Comparison of ENCODE assay signal across 11 mouse cellular contexts in the genomic region with DNA sequence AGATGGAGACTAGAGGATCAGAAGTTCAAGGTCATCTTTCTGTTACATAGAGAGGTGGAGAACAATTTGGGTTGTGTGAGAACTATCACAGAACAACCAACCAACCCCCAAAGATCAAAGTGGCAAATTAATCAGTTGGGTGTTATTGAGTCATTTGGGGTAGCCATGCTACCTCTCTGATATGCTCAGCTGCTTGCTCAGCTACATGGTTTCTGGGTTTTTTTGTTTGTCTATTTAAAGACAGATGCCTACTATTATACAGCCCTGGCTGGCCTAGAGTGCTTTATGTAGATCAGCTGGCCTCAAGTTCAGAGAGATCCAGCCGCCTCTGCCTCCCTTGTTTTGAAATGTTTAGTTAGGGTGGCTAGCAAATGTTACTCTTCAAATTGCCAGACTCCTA. TPM values are rescaled to one million over a fixed set of nuclear protein-coding genes. Genes with fewer than 3 reads are reported as not detected.
DNase-seq lines count a peak whose midpoint lies in the region; ATAC-seq and TF ChIP-seq lines count a peak whose summit lies in the region.
"Had no signal": no experiment of that assay in that cellular context is flagged by ENCODE, and none has a peak within 500 bp of the region (broad histone marks: within the 10 kb centered on the region; RNA-seq: fewer than 3 reads in every experiment).

No protein-coding gene starts in this region.

- no peak for DNase-seq in heart, postnatal 25 days (ENCODE audit: low spot score)
- no peak for DNase-seq in lung, adult 18-20 months
- peak; percentile 53 for DNase-seq in MEL (ENCODE audit: low read depth, low spot score)
- DNase-seq in hindbrain, embryonic 14.5 days (ENCODE audit: low spot score): no peak
- no peak for DNase-seq in layer of hippocampus, adult 9-11 months
- DNase-seq: adrenal gland, postnatal 25 days; cerebellum, adult 2 months had no signal

- WGBS in heart, embryonic 12.5 days: 75% methylated on average over 1 of the region's 1 CpGs
- 83% methylated on average over 1 of the region's 1 CpGs for WGBS in lung, embryonic 15.5 days
- WGBS in macrophage (ENCODE audit: missing documents): 10% methylated on average over 1 of the region's 1 CpGs
- 90% methylated on average over 1 of the region's 1 CpGs for WGBS in hindbrain, embryonic 14.5 days

- intact Hi-C loops in heart, postnatal 25 days (cut with DNase I): loop anchor here (5.0 kb wide), 1 partner anchor 34 kb away; no protein-coding TSS in a partner anchor

- no peak for TF ChIP-seq POLR2A in MEL (IDR thresholded peaks at IDR 0.05; ENCODE audit: control insufficient read depth in 1 of 2, insufficient read depth in 1 of 2, low read depth in 1 of 2, low read length in 2 of 2, poor library complexity in 1 of 2)

- H3K27ac ChIP-seq in heart, embryonic 12.5 days (ENCODE audit: poor library complexity, severe bottlenecking): peak overlapping the region; percentile 49; the same call in 1 of the 2 replicates
- H3K27ac ChIP-seq in lung, embryonic 15.5 days: 0 out of 2 replicates have a peak overlapping the region, but pooled peaks have one; percentile 29
- H3K27ac ChIP-seq in MEL (ENCODE audit: control insufficient read depth, low read depth, low read length) (peak overlapping the region; percentile 100), macrophage (peak overlapping the region; percentile 97)
- no peak overlapping the region for H3K27ac ChIP-seq in hindbrain, embryonic 14.5 days
- H3K27ac ChIP-seq: forebrain, embryonic 12.5 days had no signal

- H3K4me1 ChIP-seq in heart, embryonic 12.5 days (replicated peaks): peaks cover 18% of the 10 kb centered on the region
- H3K4me1 ChIP-seq in lung, embryonic 15.5 days: peaks cover 28% of the 10 kb centered on the region; the same call in 1 of the 2 replicates
- H3K4me1 ChIP-seq in MEL (ENCODE audit: control insufficient read depth in 1 of 2, insufficient read depth in 2 of 2, low read length in 2 of 2): peaks cover 30 to 32% of the 10 kb centered on the region in 2 experiments
- H3K4me1 ChIP-seq in hindbrain, embryonic 14.5 days (replicated peaks; ENCODE audit: control insufficient read depth, insufficient read depth, low read length): no peaks in the 10 kb centered on the region
- H3K4me1 ChIP-seq: forebrain, embryonic 12.5 days had no signal

- no peak for TF ChIP-seq CTCF in MEL (IDR thresholded peaks at IDR 0.05 in 2 of 3, conservative IDR thresholded peaks at IDR 0.05 in 1 of 3; ENCODE audit: control insufficient read depth in 1 of 3, insufficient read depth in 1 of 3, low read depth in 2 of 3, low read length in 3 of 3, poor library complexity in 1 of 3, severe bottlenecking in 1 of 3)

- no peak overlapping the region for H3K4me2 ChIP-seq in heart, embryonic 12.5 days
- H3K4me2 ChIP-seq in lung, embryonic 15.5 days: no peak overlapping the region
- no peak overlapping the region for H3K4me2 ChIP-seq in hindbrain, embryonic 14.5 days (replicated peaks)
- H3K4me2 ChIP-seq: forebrain, embryonic 12.5 days had no signal

- TF ChIP-seq EP300 in MEL (IDR thresholded peaks at IDR 0.05; ENCODE audit: low read depth in 1 of 2, low read length in 2 of 2): 0 out of 4 replicates have a peak, but pooled peaks of 1 of the 2 experiments have one; percentile 6

- no peaks in the 10 kb centered on the region for H3K27me3 ChIP-seq in heart, embryonic 12.5 days (replicated peaks)
- no peaks in the 10 kb centered on the region for H3K27me3 ChIP-seq in lung, embryonic 15.5 days
- no peaks in the 10 kb centered on the region for H3K27me3 ChIP-seq in MEL (ENCODE audit: control insufficient read depth in 1 of 2, insufficient read depth in 2 of 2, low read length in 2 of 2)
- H3K27me3 ChIP-seq in hindbrain, embryonic 14.5 days (ENCODE audit: control insufficient read depth, insufficient read depth, low read length): no peaks in the 10 kb centered on the region
- H3K27me3 ChIP-seq: forebrain, embryonic 12.5 days had no signal

- ATAC-seq in heart, embryonic 12.5 days (ENCODE audit: insufficient number of reproducible peaks, low FRiP score): no peak
- ATAC-seq in lung, embryonic 15.5 days (ENCODE audit: borderline replicate concordance, extremely low read depth, low FRiP score, low TSS enrichment): no peak
- ATAC-seq in hindbrain, embryonic 14.5 days (ENCODE audit: low FRiP score): no peak

- no peaks in the 10 kb centered on the region for H3K9me3 ChIP-seq in heart, embryonic 12.5 days (replicated peaks)
- no peaks in the 10 kb centered on the region for H3K9me3 ChIP-seq in lung, embryonic 15.5 days
- no peaks in the 10 kb centered on the region for H3K9me3 ChIP-seq in MEL (replicated peaks; ENCODE audit: insufficient read depth, low read length)
- H3K9me3 ChIP-seq in hindbrain, embryonic 14.5 days (ENCODE audit: control insufficient read depth, low read length): no peaks in the 10 kb centered on the region
- H3K9me3 ChIP-seq: forebrain, embryonic 12.5 days had no signal

- no peak overlapping the region for H3K9ac ChIP-seq in heart, embryonic 12.5 days
- H3K9ac ChIP-seq in lung, embryonic 15.5 days: no peak overlapping the region
- peak overlapping the region; percentile 75 for H3K9ac ChIP-seq in MEL (ENCODE audit: control insufficient read depth, low read depth, low read length, poor library complexity, severe bottlenecking)
- H3K9ac ChIP-seq in hindbrain, embryonic 14.5 days: no peak overlapping the region
- H3K9ac ChIP-seq: forebrain, embryonic 12.5 days had no signal

- H3K36me3 ChIP-seq in heart, embryonic 12.5 days: no peaks in the 10 kb centered on the region
- H3K36me3 ChIP-seq in lung, embryonic 15.5 days: no peaks in the 10 kb centered on the region
- H3K36me3 ChIP-seq in MEL (ENCODE audit: control insufficient read depth in 1 of 2, insufficient read depth in 2 of 2, low read length in 2 of 2) (peaks cover 0 to 51% of the 10 kb centered on the region in 2 experiments; a peak in 2 of 4 replicates), macrophage (ENCODE audit: inconsistent target) (no peaks in the 10 kb centered on the region)
- no peaks in the 10 kb centered on the region for H3K36me3 ChIP-seq in hindbrain, embryonic 14.5 days (replicated peaks; ENCODE audit: control insufficient read depth, insufficient read depth)
- H3K36me3 ChIP-seq: forebrain, embryonic 12.5 days had no signal

- TF ChIP-seq RAD21 in MEL (IDR thresholded peaks at IDR 0.05; ENCODE audit: low read depth, low read length): no peak

- no peak overlapping the region for H3K4me3 ChIP-seq in heart, embryonic 12.5 days
- H3K4me3 ChIP-seq in lung, embryonic 15.5 days: no peak overlapping the region
- H3K4me3 ChIP-seq in MEL (ENCODE audit: control insufficient read depth in 1 of 2, insufficient read depth in 1 of 2, low read depth in 2 of 2, low read length in 2 of 2): peak overlapping the region; percentile 25 to 35; a peak in 3 of 4 replicates
- H3K4me3 ChIP-seq in macrophage (ENCODE audit: inconsistent target): no peak overlapping the region; the same call in 1 of the 2 replicates
- no peak overlapping the region for H3K4me3 ChIP-seq in hindbrain, embryonic 14.5 days (replicated peaks; ENCODE audit: low read length)
- H3K4me3 ChIP-seq: forebrain, embryonic 12.5 days had no signal

- H3K79me2 ChIP-seq in MEL (ENCODE audit: control insufficient read depth, insufficient read depth, low read length, poor library complexity) (peaks cover 77% of the 10 kb centered on the region), macrophage (ENCODE audit: inconsistent target) (peaks cover 100% of the 10 kb centered on the region)

TF ChIP-seq in MEL, 35 proteins besides CTCF, POLR2A, EP300 and RAD21 (continues in another document):
- TF ChIP-seq MAX (IDR thresholded peaks at IDR 0.05; ENCODE audit: low read length) (peak; percentile 30; the same call in 1 of the 2 replicates), MAZ (IDR thresholded peaks at IDR 0.05; ENCODE audit: low read depth, low read length) (0 out of 2 replicates have a peak, but pooled peaks have one; percentile 27), BHLHE40 (IDR thresholded peaks at IDR 0.05; ENCODE audit: borderline replicate concordance, low read depth, low read length) (no peak), ELF1 (IDR thresholded peaks at IDR 0.05; ENCODE audit: low read depth, low read length) (no peak), MXI1 (IDR thresholded peaks at IDR 0.05; ENCODE audit: low read depth, low read length) (peak; percentile 23; the same call in 1 of the 2 replicates), ETS1 (IDR thresholded peaks at IDR 0.05; ENCODE audit: low read depth, low read length) (0 out of 2 replicates have a peak, but pooled peaks have one; percentile 14), ZMIZ1 (IDR thresholded peaks at IDR 0.05; ENCODE audit: low read depth, low read length) (0 out of 2 replicates have a peak, but pooled peaks have one; percentile 15), SIN3A (IDR thresholded peaks at IDR 0.05; ENCODE audit: low read length) (0 out of 2 replicates have a peak, but pooled peaks have one; percentile 54)

RNA-seq across cellular contexts. Expression of gene Wbp4, which starts 39.7 kb away (rescaled TPM):
- polyA plus RNA-seq in heart, embryonic 12.5 days (2016; fragmentation: Nextera tagmentation; extraction: Ambion mirVana): 29.5 and 30.6 TPM in 2 replicates
- total RNA-seq in heart, postnatal 25 days (2021): 10 to 100 TPM; 18.8 to 21.6 TPM
- 38.0 and 40.0 TPM in 2 replicates for polyA plus RNA-seq in lung, embryonic 15.5 days (2015; fragmentation: Nextera tagmentation; extraction: Ambion mirVana)
- total RNA-seq in MEL (2012; rRNA removed): 14.5 and 15.9 TPM in 2 replicates
- 10 to 100 TPM; 22.1 to 87.6 TPM for polyA plus RNA-seq in MEL (2012; ENCODE audit: insufficient read depth in 1 of 2, insufficient read length in 2 of 2, low read depth in 1 of 2, low replicate concordance in 2 of 2, missing spikeins in 1 of 2)
- total RNA-seq in macrophage (2018; cell fraction: chromatin; rRNA removed): 100 to 1,000 TPM in 2 of 26 experiments, 10 to 100 TPM in 24; 40.8 to 103 (median 73.2) TPM
- 10 to 100 TPM; 32.3 to 55.0 (median 37.6) TPM for total RNA-seq in macrophage (2018; cell fraction: cytosol; rRNA removed)
- 10 to 100 TPM; 29.9 to 80.7 (median 44.3) TPM for total RNA-seq in macrophage (2018; cell fraction: nucleus; rRNA removed)
- polyA plus RNA-seq in macrophage (2018): 29.1 to 84.4 TPM (median 35.1 TPM) in 3 replicates
- polyA plus RNA-seq in hindbrain, embryonic 14.5 days (2014; fragmentation: Nextera tagmentation; extraction: Ambion mirVana): 40.5 and 40.9 TPM in 2 replicates

RNA-seq across cellular contexts. Expression of gene Elf1, which starts 40.1 kb away (rescaled TPM):
- 10.5 and 11.0 TPM in 2 replicates for polyA plus RNA-seq in heart, embryonic 12.5 days (2016; fragmentation: Nextera tagmentation; extraction: Ambion mirVana)
- 10 to 100 TPM; 15.2 to 17.0 TPM for total RNA-seq in heart, postnatal 25 days (2021)
- polyA plus RNA-seq in lung, embryonic 15.5 days (2015; fragmentation: Nextera tagmentation; extraction: Ambion mirVana): 17.5 and 18.8 TPM in 2 replicates
- total RNA-seq in MEL (2012; rRNA removed): 21.5 and 27.3 TPM in 2 replicates
- polyA plus RNA-seq in MEL (2012; ENCODE audit: insufficient read depth in 1 of 2, insufficient read length in 2 of 2, low read depth in 1 of 2, low replicate concordance in 2 of 2, missing spikeins in 1 of 2) (10 to 100 TPM; 24.2 to 43.1 TPM), macrophage (2018) (52.2 to 64.9 TPM (median 62.1 TPM) in 3 replicates)
- 100 to 1,000 TPM in 10 of 26 experiments, 10 to 100 TPM in 16; 47.7 to 153 (median 95.3) TPM for total RNA-seq in macrophage (2018; cell fraction: chromatin; rRNA removed)
- total RNA-seq in macrophage (2018; cell fraction: cytosol; rRNA removed): 10 to 100 TPM; 48.3 to 92.7 (median 80.1) TPM
- total RNA-seq in macrophage (2018; cell fraction: nucleus; rRNA removed): 100 to 1,000 TPM in 8 of 26 experiments, 10 to 100 TPM in 18; 57.1 to 163 (median 87.9) TPM
- 3.8 and 3.9 TPM in 2 replicates for polyA plus RNA-seq in hindbrain, embryonic 14.5 days (2014; fragmentation: Nextera tagmentation; extraction: Ambion mirVana)

Comparison
In these comparisons a context has a peak if more than half of its experiments do, and no peak if none do; other contexts are left out.
1. H3K4me3 ChIP-seq: peak in MEL (2 of 2); none in heart, embryonic 12.5 days (single experiment), lung, embryonic 15.5 days (single experiment), macrophage (single experiment) and hindbrain, embryonic 14.5 days (single experiment).